12 mouse cellular contexts compared by ENCODE assay signal in the genomic region with DNA sequence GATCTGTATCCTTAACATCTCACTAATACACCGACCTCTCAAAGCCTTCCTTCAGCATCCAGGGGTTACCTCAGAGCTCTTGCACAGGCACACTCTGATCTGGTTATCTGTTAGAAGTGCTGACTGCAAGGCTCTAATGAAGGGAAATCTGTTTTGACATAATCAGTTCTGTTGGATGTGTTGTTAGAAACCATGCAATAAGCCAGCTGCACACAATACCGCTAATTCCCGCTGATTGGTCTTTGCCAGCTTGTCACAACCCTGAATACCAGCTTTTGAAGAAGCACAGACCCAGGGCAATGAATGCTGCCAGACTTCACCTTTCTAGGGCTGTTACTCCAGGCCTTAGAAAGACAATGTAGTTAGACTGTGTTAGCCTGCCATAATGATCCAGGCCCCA.
DNase-seq lines count a peak whose midpoint lies in the region; ATAC-seq lines count a peak whose summit lies in the region.
"Had no signal": no experiment of that assay in that cellular context is flagged by ENCODE, and none has a peak within 500 bp of the region (broad histone marks: within the 10 kb centered on the region; RNA-seq: fewer than 3 reads in every experiment).

No protein-coding gene starts in this region.

- no peaks in the 10 kb centered on the region for H3K4me1 ChIP-seq in midbrain, embryonic 11.5 days (ENCODE audit: control insufficient read depth, insufficient read depth, low read length)
- H3K4me1 ChIP-seq in midbrain, embryonic 16.5 days (ENCODE audit: control insufficient read depth, insufficient read depth, low read length), result no peaks in the 10 kb centered on the region
- no peaks in the 10 kb centered on the region for H3K4me1 ChIP-seq in embryonic facial prominence, embryonic 11.5 days (ENCODE audit: control insufficient read depth, insufficient read depth, low read length)
- H3K4me1 ChIP-seq: embryonic facial prominence, embryonic 12.5 days had no signal

- no peak overlapping the region for H3K27ac ChIP-seq in midbrain, embryonic 11.5 days (ENCODE audit: low read depth, low read length)
- H3K27ac ChIP-seq in midbrain, embryonic 16.5 days (ENCODE audit: low read length), result no peak overlapping the region
- H3K27ac ChIP-seq in embryonic facial prominence, embryonic 11.5 days (replicated peaks; ENCODE audit: low read depth, low read length), result no peak overlapping the region
- H3K27ac ChIP-seq: embryonic facial prominence, embryonic 12.5 days had no signal

- H3K4me3 ChIP-seq in midbrain, embryonic 11.5 days (ENCODE audit: low read depth, low read length), result no peak overlapping the region
- H3K4me3 ChIP-seq in midbrain, embryonic 16.5 days (ENCODE audit: low read depth, low read length), result no peak overlapping the region
- no peak overlapping the region for H3K4me3 ChIP-seq in embryonic facial prominence, embryonic 11.5 days (ENCODE audit: low read depth, low read length)
- H3K4me3 ChIP-seq: embryonic facial prominence, embryonic 12.5 days had no signal

- 79% methylated on average over 3 of the region's 3 CpGs for WGBS in midbrain, embryonic 11.5 days
- WGBS in midbrain, embryonic 16.5 days, result 57% methylated on average over 3 of the region's 3 CpGs
- WGBS in embryonic facial prominence, embryonic 11.5 days, result 65% methylated on average over 3 of the region's 3 CpGs

- no peak overlapping the region for H3K4me2 ChIP-seq in midbrain, embryonic 11.5 days
- H3K4me2 ChIP-seq in midbrain, embryonic 16.5 days (ENCODE audit: low read length), result no peak overlapping the region
- no peak overlapping the region for H3K4me2 ChIP-seq in embryonic facial prominence, embryonic 11.5 days (ENCODE audit: low read depth, low read length)
- H3K4me2 ChIP-seq: embryonic facial prominence, embryonic 12.5 days had no signal

- H3K9ac ChIP-seq in midbrain, embryonic 11.5 days (ENCODE audit: low read length), result no peak overlapping the region
- H3K9ac ChIP-seq in midbrain, embryonic 16.5 days (ENCODE audit: low read depth, low read length), result no peak overlapping the region
- H3K9ac ChIP-seq in embryonic facial prominence, embryonic 11.5 days (replicated peaks; ENCODE audit: low read length), result no peak overlapping the region
- H3K9ac ChIP-seq: embryonic facial prominence, embryonic 12.5 days had no signal

- no peak for DNase-seq in midbrain, embryonic 11.5 days (ENCODE audit: low spot score, missing footprints)
- DNase-seq in brain, adult 2 months (ENCODE audit: low read depth, low spot score), result peak; percentile 18
- DNase-seq in embryonic facial prominence, embryonic 11.5 days (ENCODE audit: low spot score), result peak; percentile 30
- DNase-seq in retina, embryonic 14.5 days (ENCODE audit: low spot score), result peak; percentile 49
- no peak for DNase-seq in frontal cortex, postnatal 14 days (ENCODE audit: low spot score in 2 of 2)
- no peak for DNase-seq in kidney, postnatal 36 days
- DNase-seq: cerebellum, postnatal 10 days; kidney, adult 8-10 months; kidney, postnatal 25 days; lung, postnatal 10 days had no signal

- H3K27me3 ChIP-seq in midbrain, embryonic 11.5 days (ENCODE audit: control insufficient read depth, insufficient read depth, low read length), result no peaks in the 10 kb centered on the region
- no peaks in the 10 kb centered on the region for H3K27me3 ChIP-seq in midbrain, embryonic 16.5 days (ENCODE audit: control insufficient read depth, insufficient read depth, low read depth, low read length)
- no peaks in the 10 kb centered on the region for H3K27me3 ChIP-seq in embryonic facial prominence, embryonic 11.5 days (ENCODE audit: control insufficient read depth, insufficient read depth, low read length)
- H3K27me3 ChIP-seq: embryonic facial prominence, embryonic 12.5 days had no signal

- ATAC-seq in midbrain, embryonic 11.5 days (ENCODE audit: low FRiP score), result peak; percentile 9; the same call in 1 of the 2 replicates
- no peak for ATAC-seq in midbrain, embryonic 16.5 days
- no peak for ATAC-seq in embryonic facial prominence, embryonic 11.5 days (replicated peaks; ENCODE audit: insufficient number of reproducible peaks, low FRiP score, low TSS enrichment, low read depth)

- no peaks in the 10 kb centered on the region for H3K36me3 ChIP-seq in midbrain, embryonic 11.5 days (ENCODE audit: control insufficient read depth, insufficient read depth, low read length)
- no peaks in the 10 kb centered on the region for H3K36me3 ChIP-seq in midbrain, embryonic 16.5 days (ENCODE audit: control insufficient read depth, insufficient read depth, low read length)
- no peaks in the 10 kb centered on the region for H3K36me3 ChIP-seq in embryonic facial prominence, embryonic 11.5 days (replicated peaks; ENCODE audit: control insufficient read depth, insufficient read depth, low read depth, low read length)
- H3K36me3 ChIP-seq: embryonic facial prominence, embryonic 12.5 days had no signal

- H3K9me3 ChIP-seq in midbrain, embryonic 11.5 days (ENCODE audit: control insufficient read depth, low read length), result no peaks in the 10 kb centered on the region
- no peaks in the 10 kb centered on the region for H3K9me3 ChIP-seq in midbrain, embryonic 16.5 days (replicated peaks; ENCODE audit: control insufficient read depth, low read length, poor library complexity, severe bottlenecking)
- no peaks in the 10 kb centered on the region for H3K9me3 ChIP-seq in embryonic facial prominence, embryonic 11.5 days (replicated peaks; ENCODE audit: control insufficient read depth, low read length)
- H3K9me3 ChIP-seq: embryonic facial prominence, embryonic 12.5 days had no signal

Comparison
In these comparisons a context has a peak if more than half of its experiments do, and no peak if none do; other contexts are left out.
1. DNase-seq: peak in brain, adult 2 months (single experiment), embryonic facial prominence, embryonic 11.5 days (single experiment) and retina, embryonic 14.5 days (single experiment); none in midbrain, embryonic 11.5 days (single experiment), frontal cortex, postnatal 14 days (0 of 2) and kidney, postnatal 36 days (0 of 2).